Mouse (Mus musculus) heart, postnatal 0 days (tissue): ENCODE measurements around the gene Pappa2.

Source experiments
- CTCF ChIP-seq: IDR thresholded peaks from 2 replicates; pipeline ENCODE4 v1.5.1; 2016; ENCODE audit warnings: antibody characterized with exemption, control low read depth, low read depth
- EP300 ChIP-seq: IDR thresholded peaks from 2 replicates; pipeline ENCODE4 v1.6.1; 2016; ENCODE audit warnings: antibody characterized with exemption, low read depth

DNA sequence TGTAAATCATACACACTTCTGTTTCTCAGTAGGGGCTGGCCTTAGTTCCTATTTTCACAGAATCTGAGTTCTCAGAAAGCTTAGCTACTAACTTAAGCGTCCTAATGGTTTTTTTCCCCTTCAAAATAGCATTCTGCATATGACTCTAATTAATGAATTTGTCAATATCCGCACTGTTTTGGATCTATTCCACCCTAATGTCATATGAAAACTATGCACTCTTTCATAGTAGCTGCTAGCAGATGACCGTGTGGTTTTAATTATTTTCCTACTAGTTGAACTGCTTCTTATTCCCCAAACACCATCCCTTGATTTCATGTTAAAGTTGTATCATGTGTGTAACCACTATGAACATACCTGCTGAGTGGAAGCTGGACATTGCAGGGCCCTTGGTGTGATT lies 314.3 kb downstream of the Pappa2 start:
- no peak for TF ChIP-seq CTCF
- TF ChIP-seq EP300: no peak
